Comparison of ENCODE assay signal across 8 mouse cellular contexts in the genomic region with DNA sequence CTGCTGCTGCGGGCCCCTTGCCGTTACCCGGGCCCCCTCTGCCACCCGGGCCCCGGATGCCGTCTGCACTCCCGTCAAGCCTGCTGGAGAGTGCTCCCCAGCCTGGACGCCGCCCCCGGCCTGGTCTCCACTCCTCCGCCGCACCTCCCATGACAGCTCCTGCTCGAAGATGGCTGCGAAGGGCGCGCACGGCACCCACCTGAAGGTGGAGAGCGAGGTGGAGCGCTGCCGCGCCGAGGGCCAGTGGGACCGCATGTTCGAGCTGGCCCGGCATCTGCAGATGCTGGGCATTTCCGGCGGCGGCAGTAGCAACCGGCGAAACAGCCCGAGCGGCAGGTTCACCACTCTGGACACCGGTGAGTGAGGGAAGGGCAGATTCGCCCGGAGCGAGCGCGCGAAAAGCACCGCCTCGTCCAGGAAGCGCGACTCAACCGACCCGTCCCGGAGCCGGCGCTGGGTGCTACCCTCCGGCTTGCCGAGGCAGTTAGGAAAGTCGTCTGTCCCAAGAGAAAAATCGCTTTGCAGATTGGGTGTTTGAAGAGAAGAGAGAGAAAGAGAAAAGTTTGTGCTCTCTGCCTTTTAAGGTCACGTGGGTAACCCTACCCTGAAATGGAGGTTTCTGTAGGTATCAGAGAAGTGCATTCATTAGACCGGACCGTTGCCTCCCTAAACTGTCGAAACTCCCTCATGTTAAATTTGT. TPM values are rescaled to one million over a fixed set of nuclear protein-coding genes. Genes with fewer than 3 reads are reported as not detected.
A peak's percentile ranks its signal among the peaks of the same experiment; 100 is the strongest.
DNase-seq lines count a peak whose midpoint lies in the region; ATAC-seq and TF ChIP-seq lines count a peak whose summit lies in the region.

No protein-coding gene starts in this region.

- H3K4me1 ChIP-seq in bone marrow macrophage, adult 2 months (ENCODE audit: control insufficient read depth, insufficient read depth, low read length), result peaks cover 46% of the 10 kb centered on the region
- H3K4me1 ChIP-seq in forebrain, embryonic 10.5 days, result peaks cover 50% of the 10 kb centered on the region
- H3K4me1 ChIP-seq in hindbrain, postnatal 0 days (ENCODE audit: insufficient read depth, low read length), result 0 out of 2 replicates have a peak, but pooled peaks cover 10% of the 10 kb centered on the region
- H3K4me1 ChIP-seq in liver, adult 2 months (ENCODE audit: control insufficient read depth, insufficient read depth, low read length), result peaks cover 33% of the 10 kb centered on the region
- H3K4me1 ChIP-seq in midbrain, embryonic 16.5 days (ENCODE audit: control insufficient read depth, insufficient read depth, low read length), result peaks cover 19% of the 10 kb centered on the region
- peaks cover 36% of the 10 kb centered on the region for H3K4me1 ChIP-seq in thymus, adult 2 months (replicated peaks; ENCODE audit: control insufficient read depth, insufficient read depth, low read length)

- ATAC-seq in hindbrain, postnatal 0 days, result peak; percentile 61
- ATAC-seq in midbrain, embryonic 16.5 days, result peak; percentile 69

- under 1% methylated on average over 56 of the region's 56 CpGs for WGBS in forebrain, embryonic 10.5 days
- WGBS in hindbrain, postnatal 0 days, result under 1% methylated on average over 56 of the region's 56 CpGs
- under 1% methylated on average over 56 of the region's 56 CpGs for WGBS in liver, adult 2 months
- under 1% methylated on average over 51 of the region's 56 CpGs for WGBS in midbrain, embryonic 16.5 days
- WGBS in thymus, adult 2 months, result under 1% methylated on average over 56 of the region's 56 CpGs

- TF ChIP-seq POLR2A in bone marrow macrophage, adult 2 months (IDR thresholded peaks at IDR 0.05; ENCODE audit: borderline replicate concordance, low read depth, low read length), result no peak
- TF ChIP-seq POLR2A in liver, adult 2 months (IDR thresholded peaks at IDR 0.05; ENCODE audit: extremely low read depth, insufficient read depth, low read length), result no peak
- no peak for TF ChIP-seq POLR2A in thymus, adult 2 months (IDR thresholded peaks at IDR 0.05; ENCODE audit: control insufficient read depth, extremely low read depth, insufficient read depth, low read length, poor library complexity)

- no peaks in the 10 kb centered on the region for H3K36me3 ChIP-seq in forebrain, embryonic 10.5 days (replicated peaks)
- H3K36me3 ChIP-seq in hindbrain, postnatal 0 days (ENCODE audit: insufficient read depth, low read length), result no peaks in the 10 kb centered on the region
- H3K36me3 ChIP-seq in liver, adult 2 months (ENCODE audit: control insufficient read depth, insufficient read depth, low read length), result no peaks in the 10 kb centered on the region; the same call in 1 of the 2 replicates
- no peaks in the 10 kb centered on the region for H3K36me3 ChIP-seq in midbrain, embryonic 16.5 days (ENCODE audit: control insufficient read depth, insufficient read depth, low read length)
- no peaks in the 10 kb centered on the region for H3K36me3 ChIP-seq in thymus, adult 2 months (ENCODE audit: control insufficient read depth, insufficient read depth, low read length)

- no peak for TF ChIP-seq CTCF in bone marrow macrophage, adult 2 months (IDR thresholded peaks at IDR 0.05; ENCODE audit: low read depth, low read length)
- TF ChIP-seq CTCF in hindbrain, postnatal 0 days (IDR thresholded peaks at IDR 0.05; ENCODE audit: low read depth), result peak; percentile 35
- no peak for TF ChIP-seq CTCF in liver, adult 2 months (IDR thresholded peaks at IDR 0.05; ENCODE audit: low read depth, low read length)
- TF ChIP-seq CTCF in thymus, adult 2 months (IDR thresholded peaks at IDR 0.05; ENCODE audit: borderline replicate concordance, control insufficient read depth, extremely low read depth, insufficient read depth, low read length, poor library complexity), result no peak

- DNase-seq in layer of hippocampus, postnatal 25 days (ENCODE audit: extremely low spot score in 1 of 2, low spot score in 1 of 2), result peak; percentile 9 to 41
- DNase-seq in layer of hippocampus, postnatal 36 days, result no peak
- DNase-seq in forebrain, embryonic 10.5 days (ENCODE audit: extremely low spot score, low spot score), result peak; percentile 64
- peak; percentile 59 for DNase-seq in hindbrain, postnatal 0 days (ENCODE audit: low spot score)
- no peak for DNase-seq in liver, adult 2 months (ENCODE audit: extremely low read depth, low read depth, low spot score)
- peak; percentile 72 for DNase-seq in thymus, adult 2 months

- peak overlapping the region; percentile 98 for H3K4me2 ChIP-seq in hindbrain, postnatal 0 days (ENCODE audit: low read depth, low read length)
- peak overlapping the region; percentile 78 for H3K4me2 ChIP-seq in midbrain, embryonic 16.5 days (ENCODE audit: low read length)

- H3K79me2 ChIP-seq in liver, adult 2 months (ENCODE audit: control insufficient read depth, insufficient read depth, low read length), result peaks cover 26% of the 10 kb centered on the region; the same call in 1 of the 2 replicates

- H3K4me3 ChIP-seq in bone marrow macrophage, adult 2 months (ENCODE audit: insufficient read depth, low read length), result peak overlapping the region; percentile 80
- peak overlapping the region; percentile 75 for H3K4me3 ChIP-seq in forebrain, embryonic 10.5 days
- H3K4me3 ChIP-seq in hindbrain, postnatal 0 days (ENCODE audit: low read length), result peak overlapping the region; percentile 73
- peak overlapping the region; percentile 94 for H3K4me3 ChIP-seq in liver, adult 2 months (ENCODE audit: insufficient read depth, low read depth, low read length)
- H3K4me3 ChIP-seq in midbrain, embryonic 16.5 days (ENCODE audit: low read depth, low read length), result peak overlapping the region; percentile 71
- H3K4me3 ChIP-seq in thymus, adult 2 months (ENCODE audit: control insufficient read depth, insufficient read depth, low read length), result peak overlapping the region; percentile 66

- H3K9ac ChIP-seq in hindbrain, postnatal 0 days (replicated peaks; ENCODE audit: low read length), result peak overlapping the region; percentile 71
- peak overlapping the region; percentile 95 for H3K9ac ChIP-seq in liver, adult 2 months (ENCODE audit: low read depth, low read length)
- peak overlapping the region; percentile 68 for H3K9ac ChIP-seq in midbrain, embryonic 16.5 days (ENCODE audit: low read depth, low read length)

- H3K27me3 ChIP-seq in forebrain, embryonic 10.5 days (ENCODE audit: poor library complexity, severe bottlenecking), result peaks cover 79% of the 10 kb centered on the region
- peaks cover 7% of the 10 kb centered on the region for H3K27me3 ChIP-seq in hindbrain, postnatal 0 days (ENCODE audit: insufficient read depth, low read length)
- H3K27me3 ChIP-seq in liver, adult 2 months (ENCODE audit: control insufficient read depth, insufficient read depth, low read length), result no peaks in the 10 kb centered on the region
- H3K27me3 ChIP-seq in midbrain, embryonic 16.5 days (ENCODE audit: control insufficient read depth, insufficient read depth, low read depth, low read length), result peaks cover 29% of the 10 kb centered on the region
- H3K27me3 ChIP-seq in thymus, adult 2 months (ENCODE audit: control insufficient read depth, insufficient read depth, low read length), result no peaks in the 10 kb centered on the region

- peak overlapping the region; percentile 34 for H3K27ac ChIP-seq in bone marrow macrophage, adult 2 months (ENCODE audit: insufficient read depth, low read depth, low read length)
- peak overlapping the region; percentile 93 for H3K27ac ChIP-seq in forebrain, embryonic 10.5 days
- peak overlapping the region; percentile 72 for H3K27ac ChIP-seq in hindbrain, postnatal 0 days
- peak overlapping the region; percentile 96 for H3K27ac ChIP-seq in liver, adult 2 months (replicated peaks; ENCODE audit: insufficient read depth, low read depth, low read length)
- H3K27ac ChIP-seq in midbrain, embryonic 16.5 days (ENCODE audit: low read length), result peak overlapping the region; percentile 76
- H3K27ac ChIP-seq in thymus, adult 2 months (ENCODE audit: control insufficient read depth, insufficient read depth, low read length), result peak overlapping the region; percentile 25

- no peaks in the 10 kb centered on the region for H3K9me3 ChIP-seq in forebrain, embryonic 10.5 days
- no peaks in the 10 kb centered on the region for H3K9me3 ChIP-seq in hindbrain, postnatal 0 days (ENCODE audit: low read length)
- no peaks in the 10 kb centered on the region for H3K9me3 ChIP-seq in midbrain, embryonic 16.5 days (replicated peaks; ENCODE audit: control insufficient read depth, low read length, poor library complexity, severe bottlenecking)

RNA-seq across cellular contexts. Expression of gene Ttc7, which starts 0.5 kb away (rescaled TPM):
- total RNA-seq in layer of hippocampus, postnatal 25 days (2021), result 1 to 10 TPM; 5.1 to 8.1 TPM
- total RNA-seq in layer of hippocampus, postnatal 36 days (2021), result 1 to 10 TPM; 6.3 to 8.8 TPM
- 93.3 and 100 TPM in 2 replicates for polyA plus RNA-seq in bone marrow macrophage, adult 2 months (2012; ENCODE audit: insufficient read depth, insufficient read length, missing spikeins)
- polyA plus RNA-seq in forebrain, embryonic 10.5 days (2016; fragmentation: Nextera tagmentation; extraction: Ambion mirVana), result 2.9 and 3.9 TPM in 2 replicates
- 9.9 and 10.9 TPM in 2 replicates for total RNA-seq in hindbrain, postnatal 0 days (2014; rRNA removed)
- polyA plus RNA-seq in hindbrain, postnatal 0 days (2015; fragmentation: Nextera tagmentation; extraction: Ambion mirVana), result 9.0 and 13.3 TPM in 2 replicates
- total RNA-seq in liver, adult 2 months (2014; rRNA removed), result 19.0 and 22.4 TPM in 2 replicates
- 36.5 and 37.8 TPM in 2 replicates for polyA plus RNA-seq in liver, adult 2 months (2012; rRNA removed)
- 4.2 and 6.4 TPM in 2 replicates for polyA plus RNA-seq in midbrain, embryonic 16.5 days (2015; fragmentation: Nextera tagmentation; extraction: Ambion mirVana)
- 93.6 and 148 TPM in 2 replicates for polyA plus RNA-seq in thymus, adult 2 months (2012; rRNA removed)

RNA-seq across cellular contexts. Expression of gene Mcfd2, which starts 17.5 kb away (rescaled TPM):
- total RNA-seq in layer of hippocampus, postnatal 25 days (2021), result 10 to 100 TPM; 51.0 to 53.2 TPM
- 10 to 100 TPM; 60.7 to 62.7 TPM for total RNA-seq in layer of hippocampus, postnatal 36 days (2021)
- 74.4 and 84.8 TPM in 2 replicates for polyA plus RNA-seq in bone marrow macrophage, adult 2 months (2012; ENCODE audit: insufficient read depth, insufficient read length, missing spikeins)
- 72.8 and 74.5 TPM in 2 replicates for polyA plus RNA-seq in forebrain, embryonic 10.5 days (2016; fragmentation: Nextera tagmentation; extraction: Ambion mirVana)
- 34.6 and 36.5 TPM in 2 replicates for total RNA-seq in hindbrain, postnatal 0 days (2014; rRNA removed)
- polyA plus RNA-seq in hindbrain, postnatal 0 days (2015; fragmentation: Nextera tagmentation; extraction: Ambion mirVana), result 40.4 and 41.0 TPM in 2 replicates
- 223 and 231 TPM in 2 replicates for total RNA-seq in liver, adult 2 months (2014; rRNA removed)
- 263 and 314 TPM in 2 replicates for polyA plus RNA-seq in liver, adult 2 months (2012; rRNA removed)
- polyA plus RNA-seq in midbrain, embryonic 16.5 days (2015; fragmentation: Nextera tagmentation; extraction: Ambion mirVana), result 44.6 and 48.1 TPM in 2 replicates
- 46.7 and 48.7 TPM in 2 replicates for polyA plus RNA-seq in thymus, adult 2 months (2012; rRNA removed)

Comparison
In these comparisons a context has a peak if more than half of its experiments do, and no peak if none do; other contexts are left out.
1. DNase-seq: peak in layer of hippocampus, postnatal 25 days (2 of 2), forebrain, embryonic 10.5 days (single experiment), hindbrain, postnatal 0 days (single experiment) and thymus, adult 2 months (single experiment); none in layer of hippocampus, postnatal 36 days (0 of 2) and liver, adult 2 months (single experiment).
2. H3K27ac ChIP-seq: peak in every context shown above with its lines; median percentile 96 in liver, adult 2 months; 93 in forebrain, embryonic 10.5 days; 76 in midbrain, embryonic 16.5 days; 72 in hindbrain, postnatal 0 days; 34 in bone marrow macrophage, adult 2 months; 25 in thymus, adult 2 months.
3. Peak in every context shown above with its lines, with median percentiles within 50 percentile points of each other: H3K4me3 ChIP-seq and H3K9ac ChIP-seq.